Mouse (Mus musculus) megakaryocyte, embryonic 14.5 days (primary cell): Measurements from ENCODE around the gene Trmo.

ENCODE experiments used
- FLI1 ChIP-seq: IDR thresholded peaks from 2 replicates; pipeline ENCODE4 v1.6.1; 2012; ENCODE audit warnings: low read length, inconsistent platforms, mixed read lengths
- GATA1 ChIP-seq: IDR thresholded peaks from 3 replicates; pipeline ENCODE4 v1.6.1; 2012; ENCODE audit warnings: mixed read lengths, low read length, inconsistent platforms, borderline replicate concordance

GRCm38 (mm10) chr4:46345773-46346100 is 43.5 kb downstream of the Trmo start:
- TF ChIP-seq FLI1 = no peak
- no peak for TF ChIP-seq GATA1
